Mouse (Mus musculus): ENCODE measurements around the gene Gpr135.

Gpr135 gene

DNA sequence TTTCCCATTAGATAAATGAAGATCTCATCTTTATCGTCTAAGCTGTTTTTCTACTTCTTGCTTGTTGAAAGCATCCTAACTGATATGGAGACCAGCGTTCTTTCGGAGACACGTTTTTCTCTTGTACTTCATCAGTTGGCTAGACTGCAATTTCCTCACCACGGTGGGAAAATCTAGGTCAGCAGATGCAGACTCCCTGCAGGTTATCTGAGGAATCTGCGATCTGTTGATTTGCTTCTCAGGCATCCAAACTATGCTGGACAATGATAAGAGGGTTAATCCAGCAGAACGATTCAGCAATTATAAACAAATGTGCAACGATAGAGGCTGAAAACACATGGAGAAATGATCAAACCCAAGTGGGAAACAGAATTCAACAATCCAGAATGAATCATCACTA, 31.4 kb downstream of the Gpr135 start:
- TF ChIP-seq NANOG (IDR thresholded peaks at IDR 0.05; ENCODE audit: borderline replicate concordance, low read length), result no peak
- TF ChIP-seq CTCF (conservative IDR thresholded peaks at IDR 0.05; ENCODE audit: low read length), result no peak
- TF ChIP-seq POU5F1 (IDR thresholded peaks at IDR 0.05; ENCODE audit: borderline replicate concordance, low read length), result no peak
- Histone ChIP-seq H3K36me3 (ENCODE audit: insufficient read depth, low read length) (no peaks in the 10 kb centered on the region), H3K4me1 (replicated peaks; ENCODE audit: low read depth, low read length) (no peaks in the 10 kb centered on the region), H3K27me3 (ENCODE audit: insufficient read depth, low read length) (no peaks in the 10 kb centered on the region), H3K4me3 (replicated peaks; ENCODE audit: low read length) (no peak overlapping the region), H3K9me3 (ENCODE audit: low read length) (no peaks in the 10 kb centered on the region; the same call in 1 of the 2 replicates)

DNA sequence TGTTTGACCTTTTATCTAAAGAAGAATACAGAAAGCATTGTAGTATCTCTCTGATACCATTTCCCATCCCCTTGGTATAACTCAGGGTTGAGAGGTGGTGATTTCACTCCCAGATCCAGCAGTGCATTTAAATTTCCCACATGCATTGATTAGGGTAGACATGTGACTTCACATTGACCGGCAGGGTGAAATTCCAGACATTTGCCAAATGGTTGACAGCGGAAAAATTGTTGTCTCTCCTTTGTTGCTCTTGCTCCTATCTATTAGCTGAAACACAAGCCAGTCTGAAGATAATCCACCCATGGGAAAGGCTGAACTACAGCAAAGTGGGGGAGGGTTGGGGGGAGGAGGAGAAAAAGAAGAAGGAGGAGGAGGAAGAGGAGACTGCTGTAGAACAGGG, 32.1 kb downstream of the Gpr135 start:
- Histone ChIP-seq H3K4me3 (replicated peaks; ENCODE audit: low read length) (no peak overlapping the region), H3K4me1 (replicated peaks; ENCODE audit: low read depth, low read length) (no peaks in the 10 kb centered on the region), H3K9me3 (ENCODE audit: low read length) (no peaks in the 10 kb centered on the region; the same call in 1 of the 2 replicates), H3K36me3 (ENCODE audit: insufficient read depth, low read length) (no peaks in the 10 kb centered on the region), H3K27me3 (ENCODE audit: insufficient read depth, low read length) (no peaks in the 10 kb centered on the region)
- TF ChIP-seq POU5F1 (IDR thresholded peaks at IDR 0.05; ENCODE audit: borderline replicate concordance, low read length) (no peak), NANOG (IDR thresholded peaks at IDR 0.05; ENCODE audit: borderline replicate concordance, low read length) (no peak), CTCF (conservative IDR thresholded peaks at IDR 0.05; ENCODE audit: low read length) (no peak)

DNA sequence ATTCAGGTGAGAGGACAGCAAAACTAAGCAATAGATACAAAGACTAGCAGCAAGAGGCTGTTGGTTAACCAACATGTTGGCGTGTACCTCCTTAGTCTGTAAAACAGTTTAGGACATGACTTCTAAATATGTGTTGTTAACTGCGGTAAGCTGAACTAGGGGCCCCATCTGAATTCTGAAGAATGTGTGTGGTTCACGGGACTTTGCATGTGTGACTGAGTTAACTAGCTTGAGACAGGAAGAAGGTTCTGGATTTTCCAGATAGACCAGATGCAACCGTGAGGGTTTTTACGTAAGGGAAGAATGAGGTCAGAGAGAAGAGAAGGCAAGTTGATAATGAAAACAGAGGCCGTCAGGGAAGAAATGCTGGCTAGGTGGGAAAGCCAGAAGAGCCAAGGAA, 33.9 kb downstream of the Gpr135 start:
- H3K9me3 ChIP-seq (ENCODE audit: low read length), result no peaks in the 10 kb centered on the region; the same call in 1 of the 2 replicates
- no peaks in the 10 kb centered on the region for H3K27me3 ChIP-seq (ENCODE audit: insufficient read depth, low read length)
- no peaks in the 10 kb centered on the region for H3K4me1 ChIP-seq (replicated peaks; ENCODE audit: low read depth, low read length)
- H3K36me3 ChIP-seq (ENCODE audit: insufficient read depth, low read length), result no peaks in the 10 kb centered on the region
- H3K4me3 ChIP-seq (replicated peaks; ENCODE audit: low read length), result no peak overlapping the region
- TF ChIP-seq POU5F1 (IDR thresholded peaks at IDR 0.05; ENCODE audit: borderline replicate concordance, low read length) (no peak), NANOG (IDR thresholded peaks at IDR 0.05; ENCODE audit: borderline replicate concordance, low read length) (no peak), CTCF (conservative IDR thresholded peaks at IDR 0.05; ENCODE audit: low read length) (no peak)

DNA sequence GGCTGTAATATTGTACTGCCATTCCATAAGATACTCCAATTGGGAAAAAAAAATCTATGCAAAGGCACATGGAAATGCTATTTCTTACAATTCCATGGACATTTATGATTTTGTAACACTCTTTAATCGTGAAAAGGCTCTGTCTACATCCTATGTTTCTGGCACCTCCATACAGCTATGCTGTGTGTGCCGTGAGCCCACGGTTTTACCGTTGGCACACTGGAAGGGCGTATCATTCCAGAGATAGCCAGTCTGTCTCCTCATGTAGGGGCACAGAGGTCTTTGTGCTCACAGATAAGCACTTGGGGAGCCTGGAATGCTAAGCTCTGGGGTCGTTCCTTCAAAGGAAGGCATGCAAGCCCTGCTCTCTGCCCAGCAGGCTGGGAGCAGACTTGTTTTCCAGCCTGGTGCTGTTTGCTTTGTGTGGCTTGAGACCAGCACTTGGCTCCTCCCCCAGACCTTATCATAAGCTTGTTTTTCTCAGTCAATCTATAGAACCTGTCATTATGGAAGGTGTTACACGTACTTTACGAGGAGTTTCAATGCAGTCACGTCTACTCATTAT, 34.7 kb downstream of the Gpr135 start:
- H3K36me3 ChIP-seq (ENCODE audit: insufficient read depth, low read length), result no peaks in the 10 kb centered on the region
- no peaks in the 10 kb centered on the region for H3K4me1 ChIP-seq (replicated peaks; ENCODE audit: low read depth, low read length)
- no peak overlapping the region for H3K4me3 ChIP-seq (replicated peaks; ENCODE audit: low read length)
- H3K9me3 ChIP-seq (ENCODE audit: low read length), result no peaks in the 10 kb centered on the region; the same call in 1 of the 2 replicates
- H3K27me3 ChIP-seq (ENCODE audit: insufficient read depth, low read length), result no peaks in the 10 kb centered on the region
- no peak for TF ChIP-seq NANOG (IDR thresholded peaks at IDR 0.05; ENCODE audit: borderline replicate concordance, low read length)
- TF ChIP-seq POU5F1 (IDR thresholded peaks at IDR 0.05; ENCODE audit: borderline replicate concordance, low read length), result no peak
- TF ChIP-seq CTCF (conservative IDR thresholded peaks at IDR 0.05; ENCODE audit: low read length), result no peak

DNA sequence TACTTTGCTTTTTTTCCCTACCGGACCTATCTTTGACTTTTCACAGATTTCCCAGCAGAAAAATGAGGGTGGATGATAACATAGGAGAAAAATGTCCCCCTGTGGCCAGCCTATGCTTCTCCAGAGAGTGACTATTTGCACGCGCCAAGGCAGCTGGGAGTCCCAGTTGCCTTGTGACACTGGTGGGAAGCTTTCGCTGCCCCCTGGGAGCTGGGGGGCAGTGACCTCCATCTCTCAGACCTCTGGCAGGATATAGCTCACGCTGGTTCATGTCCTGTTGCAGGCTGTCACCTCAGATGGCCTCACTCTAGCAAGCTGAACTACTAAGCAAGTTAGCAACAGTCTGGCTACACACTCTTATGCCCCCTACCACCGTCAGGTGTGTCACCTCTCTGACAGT, 39.1 kb downstream of the Gpr135 start:
- TF ChIP-seq NANOG (IDR thresholded peaks at IDR 0.05; ENCODE audit: borderline replicate concordance, low read length), result no peak
- no peaks in the 10 kb centered on the region for H3K36me3 ChIP-seq (ENCODE audit: insufficient read depth, low read length)
- no peak overlapping the region for H3K4me3 ChIP-seq (replicated peaks; ENCODE audit: low read length)
- no peaks in the 10 kb centered on the region for H3K4me1 ChIP-seq (replicated peaks; ENCODE audit: low read depth, low read length)
- H3K9me3 ChIP-seq (ENCODE audit: low read length), result no peaks in the 10 kb centered on the region
- no peaks in the 10 kb centered on the region for H3K27me3 ChIP-seq (ENCODE audit: insufficient read depth, low read length)

DNA sequence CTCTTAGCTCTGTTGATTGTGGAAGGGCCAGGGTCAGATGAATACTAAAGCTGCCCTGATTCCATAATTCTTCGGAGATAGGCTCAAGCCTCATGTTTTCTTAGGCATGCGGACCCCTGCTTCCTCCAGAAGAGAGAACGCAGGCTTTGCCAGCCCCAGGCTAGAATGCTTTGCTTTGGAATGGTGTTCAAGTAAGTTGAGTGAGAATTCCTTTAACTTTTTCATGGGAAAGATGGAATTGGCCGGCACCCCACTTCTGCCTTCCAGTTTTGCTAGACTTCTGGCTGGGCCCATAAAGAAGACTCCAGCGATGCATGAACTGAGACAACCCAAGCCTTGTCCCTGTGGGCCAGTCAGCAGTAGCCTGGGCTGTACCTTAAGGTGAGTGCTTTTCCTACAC, 39.8 kb downstream of the Gpr135 start:
- Histone ChIP-seq H3K4me3 (replicated peaks; ENCODE audit: low read length) (no peak overlapping the region), H3K27me3 (ENCODE audit: insufficient read depth, low read length) (no peaks in the 10 kb centered on the region), H3K36me3 (ENCODE audit: insufficient read depth, low read length) (no peaks in the 10 kb centered on the region), H3K9me3 (ENCODE audit: low read length) (no peaks in the 10 kb centered on the region), H3K4me1 (replicated peaks; ENCODE audit: low read depth, low read length) (no peaks in the 10 kb centered on the region)
- TF ChIP-seq CTCF (conservative IDR thresholded peaks at IDR 0.05; ENCODE audit: low read length), result no peak
- no peak for TF ChIP-seq NANOG (IDR thresholded peaks at IDR 0.05; ENCODE audit: borderline replicate concordance, low read length)
- TF ChIP-seq POU5F1 (IDR thresholded peaks at IDR 0.05; ENCODE audit: borderline replicate concordance, low read length), result no peak

DNA sequence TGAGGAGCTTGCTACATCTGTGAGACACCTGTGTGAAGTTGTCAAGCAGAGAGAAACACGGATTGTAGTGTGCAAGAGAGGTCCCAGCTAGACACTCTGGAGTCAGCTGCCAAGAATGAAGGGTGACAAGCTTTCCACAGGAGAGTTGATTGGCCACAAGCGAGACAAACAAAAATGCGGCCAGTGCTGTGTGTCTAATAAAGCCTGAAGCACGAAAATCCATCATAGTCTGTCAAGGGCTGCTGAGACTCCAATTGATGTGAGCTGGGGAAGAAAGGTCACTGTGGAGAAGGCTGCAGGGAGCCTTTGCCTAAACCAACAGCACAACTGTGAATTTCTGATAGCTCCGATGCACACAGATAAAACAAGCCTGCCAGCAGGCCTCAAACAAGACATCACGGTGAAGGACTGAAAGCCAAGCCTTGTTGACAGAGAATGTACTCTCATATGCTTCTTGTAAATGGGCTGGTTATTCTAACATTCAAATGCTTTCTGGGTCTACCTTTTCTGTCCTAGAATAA, 45.6 kb downstream of the Gpr135 start:
- no peaks in the 10 kb centered on the region for H3K27me3 ChIP-seq (ENCODE audit: insufficient read depth, low read length)
- H3K4me3 ChIP-seq (replicated peaks; ENCODE audit: low read length), result no peak overlapping the region
- no peaks in the 10 kb centered on the region for H3K4me1 ChIP-seq (replicated peaks; ENCODE audit: low read depth, low read length)
- H3K36me3 ChIP-seq (ENCODE audit: insufficient read depth, low read length), result no peaks in the 10 kb centered on the region
- no peak for TF ChIP-seq CTCF (conservative IDR thresholded peaks at IDR 0.05; ENCODE audit: low read length)
- no peak for TF ChIP-seq POU5F1 (IDR thresholded peaks at IDR 0.05; ENCODE audit: borderline replicate concordance, low read length)
- TF ChIP-seq NANOG (IDR thresholded peaks at IDR 0.05; ENCODE audit: borderline replicate concordance, low read length), result no peak
- peaks cover 5% of the 10 kb centered on the region; the same call in 1 of the 2 replicates for H3K9me3 ChIP-seq (ENCODE audit: low read length)

DNA sequence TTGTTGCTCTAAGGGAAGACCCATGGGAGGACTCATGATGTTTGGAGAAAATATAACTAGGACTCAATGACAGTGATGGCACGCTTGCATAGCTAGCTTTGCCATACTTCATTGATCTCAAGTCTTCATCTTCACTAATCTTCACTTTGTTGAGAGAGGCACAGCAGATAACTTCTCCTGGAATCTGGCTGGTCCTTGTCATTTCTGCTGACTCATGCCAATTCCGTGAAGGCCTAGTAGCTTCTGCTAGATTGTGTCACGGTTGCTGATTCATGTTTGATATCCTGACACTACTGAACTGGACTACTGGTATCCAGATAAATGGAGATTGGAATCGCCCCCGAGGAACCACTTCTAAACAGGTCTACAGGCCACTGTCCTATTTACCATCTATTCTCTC, 47.4 kb downstream of the Gpr135 start:
- Histone ChIP-seq H3K9me3 (ENCODE audit: low read length) (peaks cover 5% of the 10 kb centered on the region; the same call in 1 of the 2 replicates), H3K36me3 (ENCODE audit: insufficient read depth, low read length) (no peaks in the 10 kb centered on the region), H3K27me3 (ENCODE audit: insufficient read depth, low read length) (no peaks in the 10 kb centered on the region), H3K4me3 (replicated peaks; ENCODE audit: low read length) (no peak overlapping the region), H3K4me1 (replicated peaks; ENCODE audit: low read depth, low read length) (no peaks in the 10 kb centered on the region)
- no peak for TF ChIP-seq POU5F1 (IDR thresholded peaks at IDR 0.05; ENCODE audit: borderline replicate concordance, low read length)
- no peak for TF ChIP-seq NANOG (IDR thresholded peaks at IDR 0.05; ENCODE audit: borderline replicate concordance, low read length)
- no peak for TF ChIP-seq CTCF (conservative IDR thresholded peaks at IDR 0.05; ENCODE audit: low read length)

DNA sequence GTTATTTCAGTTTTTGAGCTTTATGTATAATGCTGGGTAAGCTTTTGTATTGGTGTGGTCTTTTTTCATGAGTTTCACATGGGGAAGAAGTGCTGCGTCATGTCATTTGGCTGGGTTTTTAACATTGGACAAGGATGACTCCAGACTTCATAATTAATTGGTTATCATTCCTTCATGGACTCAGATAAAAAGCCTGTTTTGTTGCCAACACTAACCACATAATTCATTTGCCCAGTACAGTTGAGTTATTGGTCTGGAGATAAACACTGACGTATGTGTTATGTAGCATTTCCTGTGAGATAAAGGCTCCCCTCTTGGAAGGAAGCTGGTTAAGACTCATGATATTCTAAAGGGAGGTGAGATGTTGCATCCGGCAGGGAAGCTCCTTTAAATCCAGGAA, 48.1 kb downstream of the Gpr135 start:
- H3K27me3 ChIP-seq (ENCODE audit: insufficient read depth, low read length), result no peaks in the 10 kb centered on the region
- H3K4me1 ChIP-seq (replicated peaks; ENCODE audit: low read depth, low read length), result no peaks in the 10 kb centered on the region
- no peak overlapping the region for H3K4me3 ChIP-seq (replicated peaks; ENCODE audit: low read length)
- H3K9me3 ChIP-seq (ENCODE audit: low read length), result peaks cover 5% of the 10 kb centered on the region; the same call in 1 of the 2 replicates
- TF ChIP-seq CTCF (conservative IDR thresholded peaks at IDR 0.05; ENCODE audit: low read length) (no peak), POU5F1 (IDR thresholded peaks at IDR 0.05; ENCODE audit: borderline replicate concordance, low read length) (no peak), NANOG (IDR thresholded peaks at IDR 0.05; ENCODE audit: borderline replicate concordance, low read length) (no peak)
- H3K36me3 ChIP-seq (ENCODE audit: insufficient read depth, low read length), result no peaks in the 10 kb centered on the region
